Mouse (Mus musculus): ENCODE measurements at regions not wholly inside any gene's neighbourhood (a gene's known extent, or its start where the extent isn't known, plus 50 kb on each side); places are given as distances from the start of the nearest gene placed in this dataset.

DNA sequence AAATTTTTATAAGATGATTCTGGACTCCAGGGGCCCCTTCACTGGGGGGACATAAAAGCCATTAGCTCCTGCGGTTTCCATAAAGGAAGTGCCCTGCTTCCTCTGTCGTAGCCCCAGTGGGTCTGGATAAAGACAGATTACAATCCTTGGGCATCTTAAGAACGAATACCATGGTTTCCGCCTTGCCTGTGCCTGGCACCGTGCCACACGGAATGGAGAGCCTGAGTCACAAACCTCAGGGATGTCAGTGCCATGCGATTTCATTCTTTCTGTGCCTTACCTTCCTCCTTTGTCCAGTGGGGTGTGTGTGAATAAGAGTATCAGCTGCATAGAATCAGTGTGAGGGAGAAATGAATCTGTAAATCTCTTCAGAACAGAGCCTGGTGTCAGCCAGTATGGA is 171.4 kb upstream of the Id2 start:
- TF ChIP-seq CTCF (IDR thresholded peaks at IDR 0.05; ENCODE audit: borderline replicate concordance, insufficient read depth, low read depth, low read length) (no peak), POLR2A (IDR thresholded peaks at IDR 0.05; ENCODE audit: borderline replicate concordance, insufficient read depth, low read length) (no peak)
